Mouse (Mus musculus) skeletal muscle tissue, postnatal 0 days (tissue): Measurements from ENCODE around the gene Hmgcll1. TPM values are rescaled to one million over a fixed set of nuclear protein-coding genes. Genes with fewer than 3 reads are reported as not detected.

Experiments
- polyA plus RNA-seq: library from polyadenylated mRNA; unstranded; fragments of >200 nt; fragmentation: Nextera tagmentation; extraction: Ambion mirVana; gene quantifications from 2 replicates; pipeline ENCODE4 v1.2.1, GENCODE M21; 2015

The Hmgcll1 gene
- polyA plus RNA-seq, result 0.35 and 0.44 TPM in 2 replicates

DNA sequence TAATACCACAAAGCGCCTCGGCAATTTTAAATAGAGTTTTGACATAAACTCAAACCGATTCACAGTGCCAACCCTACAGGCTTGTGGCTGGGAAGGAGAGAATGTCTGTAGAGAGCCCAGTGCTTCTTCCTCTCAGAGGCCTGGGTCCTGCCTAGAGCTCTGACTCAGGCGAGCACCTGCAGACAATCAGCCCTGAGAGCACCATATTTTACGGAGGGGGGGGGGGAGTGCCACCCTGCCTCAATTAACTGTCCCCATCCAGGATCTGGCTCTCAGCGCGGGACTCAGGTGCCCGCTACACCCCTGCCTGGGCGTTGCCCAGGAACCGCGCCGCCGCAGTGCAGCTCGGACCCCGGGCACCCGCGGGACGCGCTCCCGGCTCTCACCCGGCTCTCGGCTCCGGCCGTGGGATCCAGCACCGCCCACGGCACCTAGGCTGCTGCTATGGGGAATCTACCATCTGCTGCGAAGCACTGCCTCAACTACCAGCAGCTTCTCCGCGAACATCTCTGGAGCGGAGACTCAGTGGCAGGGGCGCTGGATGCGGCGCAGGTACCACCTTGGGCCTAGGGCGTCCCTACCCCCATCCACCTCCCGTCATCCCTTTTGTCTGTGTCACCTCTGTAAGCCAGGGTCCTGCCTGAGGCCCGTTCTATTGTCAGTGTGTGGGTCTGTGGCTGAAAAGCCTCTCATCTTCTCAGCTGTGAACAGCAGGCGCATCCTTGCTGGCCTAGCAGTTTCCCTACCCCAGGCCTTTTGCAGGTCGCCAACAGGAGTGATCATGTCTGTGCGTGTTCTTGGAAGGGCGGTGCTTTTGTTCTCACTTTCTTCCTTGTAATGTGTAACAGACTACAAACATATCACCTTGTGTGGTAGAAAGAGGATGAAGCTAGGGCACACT lies at the start of gene Hmgcll1:
Gene Hmgcll1 (plus strand): TSS at position 225 of the 901 bp plus-strand sequence.

Other genes starting within 250 kb of the Hmgcll1 start
- gene Bmp5, start 239.5 kb upstream of the Hmgcll1 start, polyA plus RNA-seq, result 3.0 and 3.1 TPM in 2 replicates
- gene Gfral, start 198.8 kb downstream of the Hmgcll1 start, polyA plus RNA-seq, result not detected in 2 replicates